Mouse (Mus musculus): ENCODE results near the gene Pbld2.

DNA sequence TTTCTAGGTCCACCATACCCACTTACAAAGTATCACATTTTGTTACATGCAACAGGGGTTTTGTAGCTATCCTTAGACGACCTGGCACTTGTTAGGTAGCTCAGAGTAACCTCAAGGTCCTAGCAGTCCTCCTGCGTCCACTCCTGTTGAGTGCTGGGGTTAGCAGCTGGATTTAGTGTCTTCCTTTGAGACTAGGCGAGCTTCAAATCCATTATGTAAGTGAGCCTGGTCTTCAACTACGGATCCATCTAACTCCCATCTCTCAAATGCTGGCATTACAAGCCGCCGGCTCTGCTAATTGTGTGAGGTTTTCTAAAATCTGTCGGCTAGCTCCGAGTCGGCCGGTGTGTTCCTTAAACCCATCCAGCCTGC is 44.5 kb upstream of the Pbld2 start:
- TF ChIP-seq USF1 (IDR thresholded peaks at IDR 0.05; ENCODE audit: low read depth) (no peak), POLR2A (IDR thresholded peaks at IDR 0.05; ENCODE audit: insufficient read length, low read depth) (no peak)

All from myocyte (in vitro differentiated cells).